29 mouse cellular contexts compared by ENCODE assay signal in genomic region chr9:106638154-106638553, GRCm38 (mm10). TPM values are rescaled to one million over a fixed set of nuclear protein-coding genes. Genes with fewer than 3 reads are reported as not detected.
DNase-seq lines count a peak whose midpoint lies in the region; ATAC-seq and TF ChIP-seq lines count a peak whose summit lies in the region.
"Had no signal": no experiment of that assay in that cellular context is flagged by ENCODE, and none has a peak within 500 bp of the region (broad histone marks: within the 10 kb centered on the region; RNA-seq: fewer than 3 reads in every experiment).

No protein-coding gene starts in this region.

- TF ChIP-seq EP300 in CH12.LX (IDR thresholded peaks at IDR 0.05; ENCODE audit: low read length), result peak; percentile 90

- H3K79me2 ChIP-seq in CH12.LX (replicated peaks; ENCODE audit: control insufficient read depth, extremely low read depth, insufficient read depth, poor library complexity, severe bottlenecking), result no peaks in the 10 kb centered on the region

- H3K36me3 ChIP-seq in midbrain, embryonic 11.5 days (ENCODE audit: control insufficient read depth, insufficient read depth, low read length), result no peaks in the 10 kb centered on the region
- H3K36me3 ChIP-seq in midbrain, embryonic 15.5 days (replicated peaks), result no peaks in the 10 kb centered on the region
- H3K36me3 ChIP-seq in CH12.LX (replicated peaks in 1 of 2; ENCODE audit: control insufficient read depth in 1 of 2, insufficient read depth in 1 of 2, low read length in 1 of 2), result no peaks in the 10 kb centered on the region
- H3K36me3 ChIP-seq: G1E had no signal

- H3K9ac ChIP-seq in midbrain, embryonic 11.5 days (ENCODE audit: low read length), result no peak overlapping the region
- no peak overlapping the region for H3K9ac ChIP-seq in midbrain, embryonic 15.5 days
- H3K9ac ChIP-seq in CH12.LX (ENCODE audit: insufficient read depth, low read depth), result no peak overlapping the region

- no peak overlapping the region for H3K4me3 ChIP-seq in layer of hippocampus, adult 2 months
- H3K4me3 ChIP-seq in midbrain, embryonic 11.5 days (ENCODE audit: low read depth, low read length), result no peak overlapping the region
- H3K4me3 ChIP-seq in midbrain, embryonic 15.5 days, result no peak overlapping the region
- H3K4me3 ChIP-seq in CH12.LX (replicated peaks in 1 of 3; ENCODE audit: low read depth in 2 of 3, low read length in 2 of 3, poor library complexity in 1 of 3), result no peak overlapping the region

- in situ Hi-C loops in CH12.LX (cut with MboI; ENCODE audit: low pct_ligation_motif_present, low pct_unique_long_range_greater_than_20kb, low sequenced_read_pairs), result no loop called here

- WGBS in midbrain, embryonic 11.5 days, result 91% methylated on average over 8 of the region's 8 CpGs
- 92% methylated on average over 8 of the region's 8 CpGs for WGBS in midbrain, embryonic 15.5 days

- no peaks in the 10 kb centered on the region for H3K9me3 ChIP-seq in midbrain, embryonic 11.5 days (ENCODE audit: control insufficient read depth, low read length)
- no peaks in the 10 kb centered on the region for H3K9me3 ChIP-seq in midbrain, embryonic 15.5 days
- H3K9me3 ChIP-seq in CH12.LX (replicated peaks; ENCODE audit: low read length), result no peaks in the 10 kb centered on the region
- H3K9me3 ChIP-seq: G1E had no signal

- TF ChIP-seq CTCF in layer of hippocampus, adult 2 months (conservative IDR thresholded peaks at IDR 0.05), result no peak
- TF ChIP-seq CTCF in CH12.LX (conservative IDR thresholded peaks at IDR 0.05 in 1 of 2, IDR thresholded peaks at IDR 0.05 in 1 of 2; ENCODE audit: low read depth in 2 of 2, low read length in 2 of 2), result no peak

- dilution Hi-C loops in CH12.LX (cut with MboI; ENCODE audit: extremely low pct_ligation_motif_present, extremely low pct_unique_long_range_greater_than_20kb, low sequenced_read_pairs), result no loop called here

- TF ChIP-seq POLR2A in CH12.LX (IDR thresholded peaks at IDR 0.05; ENCODE audit: low read depth, low read length), result no peak

- TF ChIP-seq RAD21 in CH12.LX (IDR thresholded peaks at IDR 0.05; ENCODE audit: low read depth, low read length), result no peak

- H3K4me2 ChIP-seq in midbrain, embryonic 11.5 days, result no peak overlapping the region
- H3K4me2 ChIP-seq in midbrain, embryonic 15.5 days, result no peak overlapping the region
- peak overlapping the region; percentile 61 for H3K4me2 ChIP-seq in CH12.LX (ENCODE audit: insufficient read depth, low read depth, poor library complexity, severe bottlenecking)

- no peaks in the 10 kb centered on the region for H3K27me3 ChIP-seq in midbrain, embryonic 11.5 days (ENCODE audit: control insufficient read depth, insufficient read depth, low read length)
- H3K27me3 ChIP-seq in midbrain, embryonic 15.5 days (replicated peaks), result no peaks in the 10 kb centered on the region
- H3K27me3 ChIP-seq in CH12.LX (replicated peaks), result peaks cover 72% of the 10 kb centered on the region

- ATAC-seq in midbrain, embryonic 11.5 days (ENCODE audit: low FRiP score), result no peak
- ATAC-seq in midbrain, embryonic 15.5 days (replicated peaks), result no peak
- ATAC-seq: activated CD4-positive, CD25-positive, alpha-beta regulatory T cell, adult 4 months; CD4-positive, CD25-positive, alpha-beta regulatory T cell, adult 4 months; Patski had no signal

- no peak for DNase-seq in layer of hippocampus, adult 2 months (ENCODE audit: low spot score in 2 of 2)
- no peak for DNase-seq in layer of hippocampus, postnatal 10 days (ENCODE audit: low spot score in 2 of 2)
- DNase-seq in midbrain, embryonic 11.5 days (ENCODE audit: low spot score, missing footprints), result peak; percentile 47
- DNase-seq in A20 (ENCODE audit: low read depth, low spot score) (peak; percentile 14), CH12.LX (ENCODE audit: extremely low read depth) (peak; percentile 31)
- no peak for DNase-seq in frontal cortex, postnatal 10 days (ENCODE audit: low spot score in 2 of 2)
- DNase-seq in right cerebral cortex, postnatal 36 days (ENCODE audit: low spot score in 2 of 2), result no peak
- DNase-seq: adrenal gland, adult 2 months; adrenal gland, adult 8-10 months; adrenal gland, postnatal 10 days; adrenal gland, postnatal 14 days; adrenal gland, postnatal 25 days; adrenal gland, postnatal 36 days; B cell, adult 2 months; cerebellum, adult 11 months; cerebellum, adult 11-12 months; cerebellum, adult 18-20 months; cerebellum, adult 2 months had no signal

- H3K4me1 ChIP-seq in midbrain, embryonic 11.5 days (ENCODE audit: control insufficient read depth, insufficient read depth, low read length), result no peaks in the 10 kb centered on the region
- no peaks in the 10 kb centered on the region; the same call in 1 of the 2 replicates for H3K4me1 ChIP-seq in midbrain, embryonic 15.5 days
- peaks cover 7% of the 10 kb centered on the region in 2 experiments for H3K4me1 ChIP-seq in CH12.LX (ENCODE audit: control insufficient read depth in 1 of 2, insufficient read depth in 2 of 2)

- H3K27ac ChIP-seq in layer of hippocampus, adult 2 months, result peak overlapping the region; percentile 46
- H3K27ac ChIP-seq in midbrain, embryonic 11.5 days (ENCODE audit: low read depth, low read length), result no peak overlapping the region
- no peak overlapping the region for H3K27ac ChIP-seq in midbrain, embryonic 15.5 days
- H3K27ac ChIP-seq in CH12.LX (ENCODE audit: insufficient read depth, low read depth), result no peak overlapping the region

TF ChIP-seq in CH12.LX, 34 proteins besides CTCF, POLR2A, EP300 and RAD21:
- TF ChIP-seq USF1 (IDR thresholded peaks at IDR 0.05; ENCODE audit: low read depth, low read length) (no peak), IRF4 (IDR thresholded peaks at IDR 0.05; ENCODE audit: low read depth, low read length) (peak; percentile 90), TBP (conservative IDR thresholded peaks at IDR 0.05; ENCODE audit: low read depth, low read length) (no peak), BHLHE40 (IDR thresholded peaks at IDR 0.05; ENCODE audit: low read depth, low read length) (peak; percentile 69), MEF2A (IDR thresholded peaks at IDR 0.05; ENCODE audit: borderline replicate concordance, low read depth, low read length) (0 out of 2 replicates have a peak, but pooled peaks have one; percentile 17), MAX (IDR thresholded peaks at IDR 0.05; ENCODE audit: low read length) (no peak), MXI1 (IDR thresholded peaks at IDR 0.05; ENCODE audit: low read depth, low read length) (no peak), USF2 (conservative IDR thresholded peaks at IDR 0.05; ENCODE audit: low read depth, low read length) (no peak), TCF12 (IDR thresholded peaks at IDR 0.05; ENCODE audit: low read depth, low read length) (0 out of 2 replicates have a peak, but pooled peaks have one; percentile 34), E2F4 (IDR thresholded peaks at IDR 0.05; ENCODE audit: insufficient replicate concordance, low read depth, low read length) (no peak), ZNF384 (IDR thresholded peaks at IDR 0.05; ENCODE audit: low read depth, low read length) (no peak), JUN (IDR thresholded peaks at IDR 0.05; ENCODE audit: insufficient read depth, low read depth, low read length) (peak; percentile 69), JUND (conservative IDR thresholded peaks at IDR 0.05; ENCODE audit: low read depth, low read length) (peak; percentile 82), CHD2 (IDR thresholded peaks at IDR 0.05; ENCODE audit: low read length) (0 out of 2 replicates have a peak, but pooled peaks have one; percentile 32), NRF1 (IDR thresholded peaks at IDR 0.05; ENCODE audit: low read depth, low read length) (no peak), MAFK (IDR thresholded peaks at IDR 0.05; ENCODE audit: insufficient replicate concordance, low read length) (no peak)
TF ChIP-seq in CH12.LX: peak in this region for 7.

RNA-seq across cellular contexts. Expression of gene Iqcf6, which starts 11.8 kb away (rescaled TPM):
- total RNA-seq in layer of hippocampus, adult 2 months (2021), result not detected
- not detected for total RNA-seq in layer of hippocampus, postnatal 10 days (2021)
- not detected in 2 replicates for polyA plus RNA-seq in midbrain, embryonic 11.5 days (2014; fragmentation: Nextera tagmentation; extraction: Ambion mirVana)
- polyA plus RNA-seq in midbrain, embryonic 15.5 days (2015; fragmentation: Nextera tagmentation; extraction: Ambion mirVana), result not detected in 2 replicates
- not detected in 2 replicates for total RNA-seq in CH12.LX (2012; rRNA removed)
- total RNA-seq in CH12.LX (2014; rRNA removed), result not detected in 2 replicates
- not detected in 2 replicates for polyA plus RNA-seq in CH12.LX (2012; ENCODE audit: insufficient read length, low read depth)
- total RNA-seq: adrenal gland, adult 18-20 months; adrenal gland, adult 2 months; adrenal gland, adult 8-10 months; adrenal gland, postnatal 10 days; adrenal gland, postnatal 14 days; adrenal gland, postnatal 25 days; adrenal gland, postnatal 36 days; adrenal gland, postnatal 4 days; ES-E14; G1E; MEL had no signal
- polyA plus RNA-seq: activated CD4-positive, CD25-positive, alpha-beta regulatory T cell, adult 4 months; adrenal gland, adult 2 months; brain, embryonic 14.5 days; C2C12; CD4-positive, CD25-positive, alpha-beta regulatory T cell, adult 4 months; cerebellum, adult 2 months; G1E; Patski had no signal

RNA-seq across cellular contexts. Expression of gene Grm2, which starts 17.7 kb away (rescaled TPM):
- 10 to 100 TPM; 76.8 to 82.2 TPM for total RNA-seq in layer of hippocampus, adult 2 months (2021)
- 10 to 100 TPM; 37.1 to 38.3 TPM for total RNA-seq in layer of hippocampus, postnatal 10 days (2021)
- 15.5 and 16.4 TPM in 2 replicates for polyA plus RNA-seq in midbrain, embryonic 11.5 days (2014; fragmentation: Nextera tagmentation; extraction: Ambion mirVana)
- polyA plus RNA-seq in midbrain, embryonic 15.5 days (2015; fragmentation: Nextera tagmentation; extraction: Ambion mirVana), result 17.8 and 19.3 TPM in 2 replicates
- total RNA-seq in CH12.LX (2012; rRNA removed), result not detected in 2 replicates
- not detected in 2 replicates for total RNA-seq in CH12.LX (2014; rRNA removed)
- not detected in 2 replicates for polyA plus RNA-seq in CH12.LX (2012; ENCODE audit: insufficient read length, low read depth)
- total RNA-seq: adrenal gland, adult 18-20 months; adrenal gland, adult 2 months; adrenal gland, adult 8-10 months; adrenal gland, postnatal 10 days; adrenal gland, postnatal 14 days; adrenal gland, postnatal 25 days; adrenal gland, postnatal 36 days; MEL had no signal
- polyA plus RNA-seq: adrenal gland, adult 2 months; C2C12; CD4-positive, CD25-positive, alpha-beta regulatory T cell, adult 4 months; G1E; Patski had no signal

RNA-seq across cellular contexts. Expression of gene Tex264, which starts 47.6 kb away (rescaled TPM):
- 10 to 100 TPM; 85.0 to 99.3 TPM for total RNA-seq in layer of hippocampus, adult 2 months (2021)
- 10 to 100 TPM; 85.3 to 91.6 TPM for total RNA-seq in layer of hippocampus, postnatal 10 days (2021)
- polyA plus RNA-seq in midbrain, embryonic 11.5 days (2014; fragmentation: Nextera tagmentation; extraction: Ambion mirVana), result 24.6 and 27.1 TPM in 2 replicates
- polyA plus RNA-seq in midbrain, embryonic 15.5 days (2015; fragmentation: Nextera tagmentation; extraction: Ambion mirVana), result 63.2 and 67.7 TPM in 2 replicates
- 33.6 and 45.3 TPM in 2 replicates for total RNA-seq in CH12.LX (2012; rRNA removed)
- 30.9 and 34.3 TPM in 2 replicates for total RNA-seq in CH12.LX (2014; rRNA removed)
- polyA plus RNA-seq in CH12.LX (2012; ENCODE audit: insufficient read length, low read depth), result 45.2 and 54.8 TPM in 2 replicates

Comparison
In these comparisons a context has a peak if more than half of its experiments do, and no peak if none do; other contexts are left out.
1. DNase-seq: peak in midbrain, embryonic 11.5 days (single experiment), A20 (single experiment) and CH12.LX (single experiment); none in layer of hippocampus, adult 2 months (0 of 2), layer of hippocampus, postnatal 10 days (0 of 2), frontal cortex, postnatal 10 days (0 of 2) and right cerebral cortex, postnatal 36 days (0 of 2).
2. RNA of gene Grm2, which starts 17.7 kb away (total RNA-seq): 76.8 to 82.2 TPM in layer of hippocampus, adult 2 months and 37.1 to 38.3 TPM in layer of hippocampus, postnatal 10 days; not detected in CH12.LX; every median in the first group is over 10 times any median in the second.